Mouse (Mus musculus) stomach, postnatal 0 days (tissue): ENCODE results near the gene Map3k5.

Source experiments
- CTCF ChIP-seq: IDR thresholded peaks from 2 replicates; pipeline ENCODE4 v1.5.1; 2016; ENCODE audit warnings: antibody characterized with exemption, low read depth, mild to moderate bottlenecking, moderate library complexity
- EP300 ChIP-seq: optimal IDR thresholded peaks from 2 replicates; pipeline ENCODE3; 2016; ENCODE audit warnings: antibody characterized with exemption

DNA sequence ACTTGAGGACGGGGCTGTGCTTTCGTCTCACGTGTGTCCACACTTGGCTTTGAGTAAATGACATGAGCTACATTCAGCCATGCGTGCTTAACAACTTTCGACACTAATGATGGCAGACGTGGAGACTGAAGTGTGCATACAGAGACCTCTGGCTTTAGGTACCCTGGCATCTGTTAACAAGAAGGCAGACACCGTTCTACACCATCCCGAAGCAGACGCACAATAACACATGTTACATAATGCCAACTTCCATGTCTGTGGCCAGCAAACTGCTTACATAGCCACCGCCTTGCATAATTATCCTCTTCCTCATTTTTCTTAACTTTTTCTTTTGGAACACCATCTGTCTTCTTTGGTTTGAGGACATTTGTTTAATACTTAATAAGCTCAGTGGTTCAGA lies 123.8 kb downstream of the Map3k5 start:
- no peak for TF ChIP-seq EP300
- TF ChIP-seq CTCF, result no peak
